Mouse (Mus musculus) adrenal gland, adult 8-10 months (tissue): ENCODE results near the gene Ccng1. TPM values are rescaled to one million over a fixed set of nuclear protein-coding genes. Genes with fewer than 3 reads are reported as not detected.

Source experiments
- DNase-seq: peaks from one replicate; pipeline ENCODE4 v3.0.0; 2022
- total RNA-seq, 4 experiments: library from RNA; stranded (reverse); gene quantifications; 2 replicates each; pipeline ENCODE4 v1.2.4; 2022

The Ccng1 gene
- 10 to 100 TPM; 65.4 to 88.5 (median 78.1) TPM for total RNA-seq

GRCm38 (mm10) chr11:40755109-40755627 is at the start of gene Ccng1:
Gene Ccng1, minus strand, starts transcription at chr11:40755311.
- DNase-seq, result peak; percentile 96

GRCm38 (mm10) chr11:40790307-40790706 is 35.2 kb upstream of the Ccng1 start:
- no peak for DNase-seq

- DNase-seq, result no peak
These were observed 34.6 kb upstream of the Ccng1 start for GRCm38 (mm10) chr11:40789701-40790100.

- DNase-seq, result no peak
These were observed 31.8 kb upstream of the Ccng1 start for GRCm38 (mm10) chr11:40786900-40787299.

DNA sequence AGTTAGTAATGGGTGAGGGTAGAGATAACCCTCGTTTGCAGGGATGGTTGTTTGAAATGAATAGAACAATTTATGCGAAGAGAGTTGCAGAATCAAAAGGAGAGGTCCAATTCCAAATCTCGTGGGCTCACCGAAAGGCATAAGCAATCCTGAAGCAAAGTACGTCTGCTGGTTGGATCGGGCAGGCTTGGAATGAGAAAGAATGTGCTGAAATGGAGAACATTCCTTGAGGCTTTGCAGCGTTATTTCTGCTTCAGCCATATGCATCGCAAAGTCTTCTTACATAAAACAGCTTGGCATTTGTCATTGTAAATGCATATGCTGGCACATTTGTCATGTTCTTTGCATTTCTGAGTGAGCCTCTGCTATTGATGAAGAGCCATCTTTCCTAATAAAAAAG is 29.2 kb upstream of the Ccng1 start:
- no peak for DNase-seq

DNA sequence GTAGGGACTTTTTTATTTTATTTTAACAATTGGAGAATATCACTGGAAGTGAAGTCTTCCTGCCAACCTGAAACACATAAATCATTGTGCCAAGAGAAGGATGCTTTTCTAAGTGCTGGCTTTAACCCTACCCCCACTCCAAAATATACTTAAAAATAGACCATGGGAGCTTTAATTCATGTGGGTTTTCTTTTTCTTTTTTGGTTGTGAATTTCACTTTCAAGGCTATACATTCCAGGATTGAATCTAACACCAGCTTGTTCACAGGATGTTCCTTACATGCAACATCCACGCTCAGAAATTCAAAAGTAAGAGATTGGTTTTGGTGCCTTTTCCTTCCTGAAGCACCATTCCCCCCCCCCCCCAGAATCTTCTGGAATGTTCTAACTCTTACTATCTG is 28.2 kb upstream of the Ccng1 start:
- DNase-seq, result no peak

GRCm38 (mm10) chr11:40781857-40782256 is 26.7 kb upstream of the Ccng1 start:
- no peak for DNase-seq

DNA sequence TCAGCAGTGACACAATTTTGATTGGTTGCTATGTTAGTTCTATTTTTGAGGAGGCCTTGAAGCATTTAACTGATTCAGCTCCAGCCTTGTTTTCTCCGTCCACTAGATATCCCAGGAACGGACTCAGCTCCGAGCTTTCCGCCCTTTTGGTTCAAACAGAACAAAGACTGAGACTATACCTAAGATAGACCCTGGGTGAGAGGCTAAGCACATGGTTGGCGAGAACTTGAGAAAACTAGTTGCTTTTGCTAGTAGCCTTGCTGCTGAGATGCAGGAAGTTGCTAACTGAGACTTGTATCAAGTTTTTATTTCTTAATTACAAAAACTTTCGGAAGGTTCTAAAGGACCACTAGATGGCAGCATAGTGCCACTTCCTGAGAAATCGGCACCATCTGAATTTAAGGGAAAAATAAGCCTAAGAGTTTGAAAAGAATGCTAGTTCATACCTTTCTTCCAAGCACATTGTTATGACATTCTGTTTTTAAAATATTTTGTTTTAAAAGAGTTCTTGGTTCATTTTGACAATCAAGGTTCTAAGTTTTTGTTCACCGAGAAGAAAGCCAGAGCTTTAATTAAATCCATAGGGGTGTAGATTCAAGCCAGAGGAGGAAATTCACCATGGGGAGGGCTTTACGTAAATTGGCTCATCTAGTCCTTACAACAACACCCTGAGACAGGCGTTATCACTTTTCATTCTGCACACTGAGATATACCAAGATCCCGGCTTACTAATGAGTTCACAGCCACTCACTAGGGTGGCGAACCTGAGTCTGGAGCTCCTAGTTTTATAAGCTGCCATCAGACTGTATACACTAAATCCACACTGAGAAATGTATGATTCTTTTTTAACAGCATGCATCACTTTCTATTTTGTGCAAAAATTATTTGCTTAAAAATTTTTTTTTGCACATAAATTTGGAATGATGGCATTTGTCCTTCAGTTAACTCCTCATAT is 20.5 kb upstream of the Ccng1 start:
- no peak for DNase-seq

- DNase-seq, result no peak
These were observed 9.6 kb upstream of the Ccng1 start for GRCm38 (mm10) chr11:40764690-40765089.

DNA sequence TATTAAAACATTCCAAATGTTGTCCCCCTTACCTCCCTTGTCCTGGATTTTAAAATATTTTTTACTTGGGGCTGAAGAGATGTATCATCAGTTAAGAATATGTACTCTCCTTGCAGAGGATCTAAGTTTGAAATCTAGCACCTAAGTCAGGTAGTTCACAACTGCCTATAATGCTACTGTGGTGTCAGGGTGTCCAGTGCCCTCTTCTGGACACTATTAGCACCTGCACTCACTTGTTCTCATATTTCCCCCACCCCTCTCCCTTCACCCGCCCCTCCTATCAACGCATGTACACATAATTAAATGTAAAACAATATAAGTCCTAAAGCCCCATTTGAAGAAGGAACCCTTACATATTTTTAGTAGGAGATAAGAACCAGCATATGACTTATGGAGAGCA is 8.3 kb upstream of the Ccng1 start:
- DNase-seq, result no peak

GRCm38 (mm10) chr11:40759896-40760295 is 4.8 kb upstream of the Ccng1 start:
- DNase-seq, result no peak

GRCm38 (mm10) chr11:40755968-40756367 is 857 bp upstream of the Ccng1 start:
- DNase-seq, result no peak

GRCm38 (mm10) chr11:40754664-40755107 is 425 bp downstream of the Ccng1 start:
- DNase-seq, result no peak

- DNase-seq, result no peak
These were observed 1.3 kb downstream of the Ccng1 start for GRCm38 (mm10) chr11:40753836-40754235.

GRCm38 (mm10) chr11:40747716-40748115 is 7.4 kb downstream of the Ccng1 start:
- DNase-seq, result no peak

DNA sequence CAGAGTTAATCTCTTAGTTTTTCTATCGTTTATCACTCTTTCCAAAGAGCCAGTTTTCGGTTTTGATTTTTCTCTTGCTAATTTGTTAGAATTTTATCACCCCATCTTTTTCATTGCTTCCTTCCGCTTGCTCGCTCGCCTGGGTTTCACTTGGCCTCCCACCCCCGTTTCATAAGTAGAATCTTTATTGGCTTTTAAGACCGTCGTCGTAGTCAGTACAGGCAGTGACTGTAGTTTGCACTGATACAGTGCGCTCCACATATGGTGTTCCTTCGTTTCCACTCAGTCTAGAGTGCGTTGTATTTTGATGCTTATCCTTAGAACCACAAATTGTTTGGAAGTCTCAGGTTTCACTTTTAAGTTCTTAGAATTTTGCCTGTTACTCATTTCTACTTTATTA is 8.8 kb downstream of the Ccng1 start:
- no peak for DNase-seq

- DNase-seq, result no peak
These were observed 10.8 kb downstream of the Ccng1 start for GRCm38 (mm10) chr11:40744348-40744747.

DNA sequence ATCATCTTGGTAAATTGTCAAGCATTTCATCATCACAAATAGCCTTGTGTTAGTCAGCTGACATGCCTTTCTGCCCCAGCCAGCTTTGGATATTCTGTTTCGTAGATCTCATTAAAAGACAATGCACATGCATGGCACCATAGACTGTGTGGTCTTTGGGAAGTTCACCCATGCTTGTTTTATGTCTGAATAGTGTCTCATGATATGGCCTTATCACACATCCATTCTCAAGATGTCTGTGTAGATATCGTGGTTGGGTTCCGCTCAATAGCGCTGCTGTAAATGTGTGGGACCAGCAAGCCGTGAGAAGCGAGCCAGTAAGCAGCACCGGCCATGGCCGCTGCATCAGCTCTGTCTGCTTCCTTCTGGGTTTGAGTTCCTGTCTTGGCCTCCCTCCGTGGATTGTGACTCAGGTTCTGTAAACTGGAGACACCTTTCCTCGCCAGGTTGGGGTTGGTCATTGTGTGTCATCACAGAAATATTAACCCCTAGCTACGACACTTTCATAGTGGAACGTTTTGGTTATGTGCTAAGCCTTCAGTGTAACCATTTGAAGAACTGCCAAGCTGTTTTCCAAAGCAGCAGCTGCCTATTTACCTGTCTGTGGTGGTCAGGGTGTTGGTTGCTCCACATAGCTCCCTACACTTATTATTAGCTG is 13.4 kb downstream of the Ccng1 start:
- DNase-seq, result no peak

DNA sequence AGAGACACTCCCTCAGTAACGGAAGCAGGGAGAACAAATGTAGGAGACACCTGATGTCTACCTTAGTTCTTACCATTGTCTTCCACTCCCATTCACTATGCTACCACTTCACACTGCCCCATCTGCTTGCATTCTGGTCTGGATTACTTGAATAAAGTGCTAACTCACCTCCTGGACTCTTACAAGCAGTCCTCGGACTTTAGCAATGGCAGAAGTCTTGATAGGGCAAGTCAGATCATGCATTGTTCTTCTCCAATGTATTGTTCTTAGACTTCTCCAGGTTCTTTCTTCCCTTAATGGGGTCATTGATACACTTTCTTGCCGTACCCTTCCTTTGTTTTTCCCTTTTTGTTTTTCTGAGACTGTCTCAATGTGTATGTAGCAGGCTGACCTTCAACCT is 17.7 kb downstream of the Ccng1 start:
- DNase-seq, result no peak

GRCm38 (mm10) chr11:40734251-40734752 is 20.8 kb downstream of the Ccng1 start:
- DNase-seq, result no peak

GRCm38 (mm10) chr11:40733339-40734174 is 21.6 kb downstream of the Ccng1 start, which contains the start of the genes Hmmr and Nudcd2:
Gene Hmmr, minus strand, starts transcription at chr11:40733422.
Gene Nudcd2, plus strand, starts transcription at chr11:40733667.
- peak; percentile 92 for DNase-seq

DNA sequence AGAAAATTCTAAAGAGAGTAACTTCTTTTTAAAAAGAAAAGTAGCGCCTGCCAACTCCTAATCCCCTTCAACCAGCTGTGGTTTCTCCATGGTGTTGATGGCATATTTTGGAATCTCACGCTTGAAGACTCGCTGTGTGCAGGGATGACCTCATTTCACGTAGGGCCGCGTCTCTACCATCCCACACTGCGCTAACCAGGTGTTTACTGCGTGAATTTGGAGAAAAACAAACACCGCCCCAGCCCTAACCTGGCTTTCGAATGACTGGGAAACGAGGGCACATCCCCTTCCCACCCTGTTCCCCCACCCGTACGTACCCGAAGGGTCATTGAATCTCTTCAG is 22.1 kb downstream of the Ccng1 start:
- no peak for DNase-seq
